Mouse (Mus musculus): ENCODE data around the gene Stum.

DNA sequence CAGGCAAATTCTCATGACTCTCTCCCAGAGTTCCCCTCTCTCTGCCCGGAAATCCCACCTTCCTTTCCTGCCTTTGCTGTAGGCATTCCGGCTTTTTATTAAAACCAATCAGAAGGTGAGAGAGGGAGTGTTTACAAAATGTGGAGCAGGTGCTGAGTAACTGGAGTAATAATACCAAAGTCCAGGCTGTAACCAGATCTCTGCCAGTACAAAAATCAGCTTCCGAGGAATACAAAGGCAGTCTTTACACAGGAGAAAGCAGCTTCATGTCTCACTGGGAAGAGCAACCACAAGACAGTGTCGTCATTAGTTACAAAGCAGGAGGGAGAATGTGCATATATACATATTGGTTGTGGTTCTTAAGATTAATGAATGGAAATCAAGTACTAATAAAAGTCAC lies 19.3 kb upstream of the Stum start:
- no peak for TF ChIP-seq CTCF (conservative IDR thresholded peaks at IDR 0.05; ENCODE audit: insufficient read depth, insufficient read length, low read depth, low read length)
- TF ChIP-seq POLR2A (IDR thresholded peaks at IDR 0.05; ENCODE audit: low read depth, low read length) = no peak

All from kidney, adult 2 months (tissue).